Mouse (Mus musculus) midbrain, embryonic 13.5 days (tissue): Measurements from ENCODE around the gene Gm49337. TPM values are rescaled to one million over a fixed set of nuclear protein-coding genes. Genes with fewer than 3 reads are reported as not detected.
"Not testable (repeated sequence)": the region's sequence is repeated elsewhere in the genome, so short reads cannot be mapped to it uniquely, and the experiment has no call there.

ENCODE experiments used
- ATAC-seq: fragments of 200-750 bp; cut with Nextera tagmentation; 2 replicates; pipeline ENCODE4 v1.8.0; 2017; ENCODE audit warnings: mild to moderate bottlenecking, moderate TSS enrichment, moderate library complexity
- H3K27ac ChIP-seq: fragments of 300-500 bp; sonication (generic); 2 replicates; pipeline ENCODE4 v1.5.1; 2015; ENCODE audit warnings: inconsistent platforms, mild to moderate bottlenecking, moderate library complexity
- H3K27me3 ChIP-seq: fragments of 300-500 bp; sonication (generic); 2 replicates; pipeline ENCODE4 v1.6.1; 2015; ENCODE audit warnings: mild to moderate bottlenecking, inconsistent platforms
- H3K36me3 ChIP-seq: fragments of 300-500 bp; sonication (generic); 2 replicates; pipeline ENCODE4 v1.6.1; 2015; ENCODE audit warnings: mild to moderate bottlenecking, inconsistent platforms
- H3K4me1 ChIP-seq: fragments of 300-500 bp; sonication (generic); replicated peaks from 2 replicates; pipeline ENCODE4 v1.6.1; 2015; ENCODE audit warnings: inconsistent platforms
- H3K4me2 ChIP-seq: fragments of 300-500 bp; sonication (generic); replicated peaks from 2 replicates; pipeline ENCODE4 v1.6.1; 2015; ENCODE audit warnings: moderate library complexity, mild to moderate bottlenecking, inconsistent platforms
- H3K4me3 ChIP-seq: fragments of 300-500 bp; sonication (generic); replicated peaks from 2 replicates; pipeline ENCODE4 v1.5.1; 2015; ENCODE audit warnings: mild to moderate bottlenecking, inconsistent platforms
- H3K9ac ChIP-seq: fragments of 300-500 bp; sonication (generic); replicated peaks from 2 replicates; pipeline ENCODE4 v1.6.1; 2015; ENCODE audit warnings: mild to moderate bottlenecking, inconsistent platforms
- H3K9me3 ChIP-seq: fragments of 300-500 bp; sonication (generic); 2 replicates; pipeline ENCODE4 v1.6.1; 2016; ENCODE audit warnings: mild to moderate bottlenecking, inconsistent platforms
- WGBS: fragments of 180-500 bp; shearing (Covaris S2); methylation state at CpG from one replicate; pipeline ENCODE4 v1.1.7; 2015; 5-methylcytosine and 5-hydroxymethylcytosine counted together
- polyA plus RNA-seq: library from polyadenylated mRNA; unstranded; fragments of >200 nt; fragmentation: Nextera tagmentation; extraction: Ambion mirVana; gene quantifications from 2 replicates; pipeline ENCODE4 v1.2.1, GENCODE M21; 2015

The Gm49337 gene
- polyA plus RNA-seq, 1 experiment from 2014 or later: not detected

DNA sequence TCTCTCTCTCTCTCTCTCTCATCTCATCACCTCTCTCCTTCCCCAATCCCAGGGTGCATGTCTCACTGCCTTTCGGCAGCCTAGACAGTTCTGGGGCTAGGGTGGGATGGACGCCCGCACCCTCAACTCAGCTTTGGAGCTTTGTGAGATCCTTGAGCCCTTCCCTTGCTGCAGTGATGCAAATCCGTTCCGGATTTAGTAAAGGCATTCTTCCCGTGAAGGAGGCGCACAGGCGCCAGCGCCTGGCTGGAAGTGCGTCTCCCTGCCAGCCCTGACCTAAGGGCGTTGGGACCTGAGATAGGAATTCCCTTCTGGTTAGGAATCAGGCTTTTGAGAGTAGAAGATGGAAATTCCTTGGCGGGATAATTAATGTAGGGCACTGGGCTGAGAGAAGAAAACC, 9.6 kb downstream of the Gm49337 start:
- peak overlapping the region; percentile 55 for H3K9ac ChIP-seq

DNA sequence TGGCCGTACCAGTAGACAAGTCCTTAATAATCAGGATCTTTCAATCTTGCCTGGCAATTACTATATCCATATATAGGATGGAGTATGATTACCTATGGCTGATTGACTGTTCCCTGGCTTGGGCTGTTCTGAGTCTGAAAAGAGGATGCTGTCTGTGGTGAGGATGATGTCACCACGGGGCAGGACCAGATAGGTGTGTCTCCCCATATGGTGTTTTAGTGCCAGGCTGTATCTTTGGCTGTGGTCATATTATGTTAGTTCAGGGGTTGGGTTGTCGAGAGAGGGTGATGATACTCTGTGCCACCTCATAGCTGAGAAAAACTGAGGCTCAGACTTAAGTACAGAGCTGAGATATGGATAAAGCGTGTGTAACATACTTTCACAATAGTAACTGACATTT, 11.9 kb downstream of the Gm49337 start:
- Histone ChIP-seq H3K27me3 (peaks cover 5% of the 10 kb centered on the region; the same call in 1 of the 2 replicates), H3K4me2 (no peak overlapping the region), H3K9me3 (no peaks in the 10 kb centered on the region), H3K9ac (no peak overlapping the region), H3K4me3 (no peak overlapping the region), H3K4me1 (peaks cover 9% of the 10 kb centered on the region; the same call in 1 of the 2 replicates), H3K36me3 (no peaks in the 10 kb centered on the region), H3K27ac (no peak overlapping the region)
- 93% methylated on average over 4 of the region's 4 CpGs for WGBS
- ATAC-seq: no peak

More for the DNA sequence above, 9.6 kb downstream of the Gm49337 start:
- 0 out of 2 replicates have a peak overlapping the region, but pooled peaks have one; percentile 4 for H3K4me3 ChIP-seq
- WGBS: 2% methylated on average over 12 of the region's 12 CpGs
- peaks cover 5% of the 10 kb centered on the region; the same call in 1 of the 2 replicates for H3K27me3 ChIP-seq
- no peak for ATAC-seq
- H3K4me2 ChIP-seq: peak overlapping the region; percentile 45
- H3K4me1 ChIP-seq: peaks cover 9% of the 10 kb centered on the region; the same call in 1 of the 2 replicates
- no peak overlapping the region for H3K27ac ChIP-seq
- no peaks in the 10 kb centered on the region for H3K36me3 ChIP-seq
- H3K9me3 ChIP-seq: no peaks in the 10 kb centered on the region

DNA sequence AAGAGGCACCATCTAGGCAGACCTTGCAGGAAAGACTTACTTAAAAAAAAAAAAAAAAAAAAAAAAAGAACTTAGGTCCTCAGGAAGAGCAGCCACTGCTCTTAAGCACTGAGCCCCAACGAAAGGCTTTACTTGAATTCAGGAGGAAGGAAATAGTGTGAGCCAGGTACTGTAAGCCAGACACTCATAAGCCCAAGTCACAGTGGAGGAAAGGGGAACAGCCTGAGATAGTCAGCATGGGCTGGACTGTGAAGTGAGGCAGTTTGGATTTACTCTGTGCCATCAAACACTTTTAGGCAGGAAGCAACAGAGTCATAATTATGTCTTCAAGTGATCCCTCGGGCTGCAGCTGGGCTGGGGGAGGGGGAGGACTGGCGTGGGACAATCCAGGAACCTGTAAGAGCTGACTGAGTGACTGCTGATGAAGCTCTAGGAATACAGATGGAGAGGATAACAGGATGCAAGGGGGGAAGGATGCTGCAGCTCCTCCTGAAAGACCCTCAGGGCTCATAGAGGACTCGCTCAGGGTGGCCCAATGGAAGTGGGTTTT, 19.2 kb downstream of the Gm49337 start:
- Histone ChIP-seq H3K36me3 (no peaks in the 10 kb centered on the region), H3K27ac (no peak overlapping the region), H3K4me1 (no peaks in the 10 kb centered on the region), H3K4me2 (no peak overlapping the region), H3K27me3 (no peaks in the 10 kb centered on the region), H3K4me3 (no peak overlapping the region), H3K9ac (no peak overlapping the region), H3K9me3 (no peaks in the 10 kb centered on the region)
- ATAC-seq: no peak
- WGBS: 58% methylated on average over 4 of the region's 4 CpGs

DNA sequence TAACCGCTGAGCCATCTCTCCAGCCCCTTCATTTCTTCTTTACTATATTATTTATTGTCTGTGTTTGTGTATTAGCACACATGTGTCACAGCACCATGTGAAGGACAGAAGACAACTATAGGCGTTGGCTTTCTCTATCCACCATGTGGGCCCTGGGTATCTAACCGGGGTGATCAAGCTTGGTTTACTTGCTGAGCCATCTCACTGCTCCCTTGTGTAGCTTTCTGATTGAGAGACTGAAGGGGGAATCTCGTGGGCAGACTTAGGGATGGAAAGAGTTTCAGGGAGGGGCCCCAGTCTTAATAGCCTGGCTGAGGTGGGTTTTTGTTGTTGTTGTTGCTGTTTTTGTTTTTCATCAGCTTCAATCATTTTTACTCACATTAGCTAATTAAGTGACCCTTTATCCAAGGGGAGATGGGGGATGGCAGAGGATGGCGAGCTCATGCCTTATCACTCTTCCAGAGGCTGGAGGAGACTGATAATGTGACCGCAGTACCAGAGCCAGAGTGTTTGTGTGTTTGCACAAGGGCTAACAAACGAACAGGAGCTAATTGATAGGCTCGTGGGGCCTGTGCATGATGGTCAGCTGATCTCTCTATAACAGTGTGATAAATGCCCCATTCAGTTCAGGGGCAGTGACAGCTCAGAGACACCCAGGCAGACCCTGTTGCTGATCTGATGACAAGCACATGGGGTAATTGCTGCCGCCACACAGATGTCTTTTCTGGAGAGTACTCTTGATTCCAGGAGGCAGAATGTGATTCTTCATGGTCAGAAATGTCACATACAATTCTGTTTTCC, 20.6 kb downstream of the Gm49337 start:
- no peaks in the 10 kb centered on the region for H3K27me3 ChIP-seq
- no peaks in the 10 kb centered on the region for H3K4me1 ChIP-seq
- no peaks in the 10 kb centered on the region for H3K36me3 ChIP-seq
- no peak overlapping the region for H3K27ac ChIP-seq
- no peak overlapping the region for H3K4me3 ChIP-seq
- H3K9ac ChIP-seq: no peak overlapping the region
- ATAC-seq: no peak
- WGBS: 75% methylated on average over 9 of the region's 9 CpGs
- H3K4me2 ChIP-seq: no peak overlapping the region
- H3K9me3 ChIP-seq: no peaks in the 10 kb centered on the region

DNA sequence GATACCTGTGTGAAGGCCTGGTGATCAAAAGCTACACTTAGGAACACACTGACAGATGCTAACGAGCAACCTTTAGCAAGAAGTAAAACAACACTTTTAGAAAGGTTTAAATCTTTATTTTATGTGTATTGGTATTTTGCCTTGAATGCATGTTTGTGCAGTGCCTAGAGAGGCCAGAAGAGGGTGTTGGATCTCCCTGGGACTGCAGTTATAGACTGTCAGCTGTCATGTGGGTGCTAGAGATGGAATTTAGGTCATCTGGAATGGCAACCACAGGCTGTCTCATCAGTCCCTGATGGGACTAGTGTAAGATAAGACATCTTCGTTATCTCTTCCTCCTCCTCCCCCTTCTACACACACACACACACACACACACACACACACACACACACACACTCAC, 25.2 kb downstream of the Gm49337 start:
- no peaks in the 10 kb centered on the region for H3K4me1 ChIP-seq
- 73% methylated on average over 2 of the region's 2 CpGs for WGBS
- no peak overlapping the region for H3K4me3 ChIP-seq
- no peak for ATAC-seq
- no peak overlapping the region for H3K27ac ChIP-seq
- no peaks in the 10 kb centered on the region for H3K9me3 ChIP-seq
- no peak overlapping the region for H3K4me2 ChIP-seq
- H3K36me3 ChIP-seq: no peaks in the 10 kb centered on the region
- no peak overlapping the region for H3K9ac ChIP-seq
- H3K27me3 ChIP-seq: no peaks in the 10 kb centered on the region

DNA sequence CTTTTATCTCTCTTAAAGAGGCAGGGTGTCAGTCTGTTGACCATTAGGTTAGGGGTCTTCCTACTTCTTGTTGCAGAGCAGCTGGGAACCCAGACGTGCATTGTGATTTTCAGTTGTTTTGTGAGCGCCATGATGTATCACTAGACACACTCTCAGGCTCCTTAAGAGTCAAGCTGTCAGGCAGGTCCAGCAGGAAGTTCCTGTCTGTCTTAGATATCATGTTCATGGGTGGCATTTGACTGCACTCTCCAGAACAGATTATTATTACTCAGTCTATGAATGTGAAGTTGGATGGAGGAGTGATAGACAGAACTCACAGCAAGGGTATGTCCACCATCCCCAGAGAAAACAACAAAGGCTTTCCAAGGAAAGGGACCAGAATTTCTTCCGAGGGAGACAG, 31.2 kb downstream of the Gm49337 start:
- Histone ChIP-seq H3K9me3 (no peaks in the 10 kb centered on the region), H3K4me3 (no peak overlapping the region), H3K27ac (no peak overlapping the region), H3K36me3 (no peaks in the 10 kb centered on the region), H3K4me2 (no peak overlapping the region), H3K9ac (no peak overlapping the region), H3K4me1 (no peaks in the 10 kb centered on the region), H3K27me3 (no peaks in the 10 kb centered on the region)
- no peak for ATAC-seq
- WGBS: 76% methylated on average over 3 of the region's 3 CpGs

DNA sequence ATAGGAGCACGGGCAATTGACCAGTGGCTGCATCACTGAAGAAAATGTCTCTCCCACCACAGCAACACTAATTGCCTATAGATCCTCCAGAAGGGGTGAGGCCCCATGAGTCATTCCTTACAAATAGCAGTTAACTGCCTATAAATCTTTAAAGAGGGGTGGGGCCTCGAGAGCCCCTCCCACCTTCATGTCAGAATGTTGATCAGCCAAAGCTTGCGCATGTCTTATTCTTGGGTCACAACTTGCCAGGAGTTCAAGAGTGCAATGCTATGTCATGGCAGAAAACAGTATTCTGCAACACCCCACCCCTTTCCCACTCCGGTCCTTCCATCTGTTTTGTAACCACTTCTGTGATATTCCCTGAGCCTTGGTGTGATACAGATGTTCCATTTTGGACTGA, 33.3 kb downstream of the Gm49337 start:
- WGBS: 93% methylated on average over 4 of the region's 4 CpGs
- no peaks in the 10 kb centered on the region for H3K4me1 ChIP-seq
- H3K4me2 ChIP-seq: no peak overlapping the region
- no peak overlapping the region for H3K4me3 ChIP-seq
- ATAC-seq: no peak
- H3K36me3 ChIP-seq: no peaks in the 10 kb centered on the region
- H3K27ac ChIP-seq: no peak overlapping the region
- H3K9me3 ChIP-seq: no peaks in the 10 kb centered on the region
- no peak overlapping the region for H3K9ac ChIP-seq
- no peaks in the 10 kb centered on the region for H3K27me3 ChIP-seq

DNA sequence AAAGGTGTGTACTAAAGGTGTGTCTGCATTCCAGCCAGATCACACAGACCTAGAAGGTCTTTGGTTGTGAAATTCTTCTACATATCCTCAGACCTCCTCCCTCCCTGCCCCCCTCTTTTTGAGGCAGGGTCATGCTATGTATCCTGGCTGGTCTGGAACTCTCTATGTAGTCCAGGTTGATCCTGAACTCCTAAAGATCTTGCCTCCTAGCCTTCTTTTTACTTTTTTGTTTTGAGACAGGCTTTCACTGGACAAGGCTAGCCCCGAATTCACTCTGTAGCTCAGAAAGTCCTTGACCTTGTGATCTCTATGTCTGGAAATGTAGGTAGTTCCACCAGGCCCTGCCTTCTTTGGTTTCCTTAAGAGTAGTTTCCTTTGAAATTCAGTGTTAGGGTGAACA, 35.7 kb downstream of the Gm49337 start:
- no peak overlapping the region for H3K9ac ChIP-seq
- H3K27me3 ChIP-seq: no peaks in the 10 kb centered on the region
- no peak overlapping the region for H3K27ac ChIP-seq
- 82% methylated on average over 1 of the region's 1 CpGs for WGBS
- no peaks in the 10 kb centered on the region for H3K9me3 ChIP-seq
- H3K4me3 ChIP-seq: no peak overlapping the region
- H3K4me2 ChIP-seq: no peak overlapping the region
- H3K4me1 ChIP-seq: no peaks in the 10 kb centered on the region
- ATAC-seq: no peak
- H3K36me3 ChIP-seq: no peaks in the 10 kb centered on the region

DNA sequence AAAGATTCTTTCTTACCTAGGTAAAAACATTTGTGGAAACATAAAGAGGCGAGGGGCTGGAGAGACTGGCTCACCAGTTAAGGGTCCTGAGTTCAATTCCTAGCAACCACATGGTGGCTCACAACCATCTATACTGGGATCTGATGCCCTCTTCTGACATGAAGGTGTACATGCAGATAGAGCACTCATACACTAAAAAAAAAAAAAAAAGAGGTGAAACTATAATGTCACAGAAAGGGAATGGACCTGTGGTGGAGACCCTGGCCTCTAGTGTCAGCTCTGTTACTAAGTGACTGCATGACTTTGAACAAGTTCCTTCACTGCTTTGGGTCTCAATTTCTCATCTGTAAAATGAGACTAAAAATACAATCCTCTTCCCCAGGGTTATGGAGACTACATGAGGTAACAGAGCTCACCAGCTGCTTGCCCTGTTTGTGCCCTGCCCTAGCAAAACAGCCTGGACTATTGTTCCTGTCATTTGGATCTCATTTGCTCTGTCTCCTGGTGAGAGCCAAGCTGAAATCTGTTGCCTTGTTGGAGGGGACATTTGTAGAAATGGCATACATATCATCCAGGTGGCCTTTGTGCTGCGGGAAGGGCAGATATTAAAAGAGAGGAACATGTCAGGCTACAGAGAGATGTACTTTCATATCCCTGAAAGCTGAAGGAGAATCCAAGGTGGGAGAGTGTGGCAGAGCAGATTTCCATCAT, 42.9 kb downstream of the Gm49337 start:
- 93% methylated on average over 2 of the region's 2 CpGs for WGBS
- no peak for ATAC-seq

DNA sequence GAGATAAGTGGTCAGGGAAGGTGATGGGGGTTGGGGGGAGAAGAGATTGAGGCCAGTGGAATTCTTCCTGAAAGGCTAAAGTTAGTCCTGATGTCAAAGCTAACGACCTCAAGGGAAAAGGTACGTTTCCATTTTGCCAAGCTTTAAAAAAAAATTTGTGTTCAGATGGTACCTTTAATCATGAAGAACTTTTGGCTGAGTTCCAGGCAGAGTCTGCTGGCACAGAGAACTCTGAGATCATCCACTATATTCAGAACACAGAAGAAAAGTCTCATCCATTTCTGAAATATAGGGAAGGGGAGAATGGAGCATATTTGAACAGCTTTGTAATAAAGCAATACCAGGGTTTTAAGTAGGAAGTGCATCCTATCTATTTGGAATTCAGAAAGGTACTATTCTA, 43.9 kb downstream of the Gm49337 start:
- Histone ChIP-seq H3K4me3 (no peak overlapping the region), H3K9ac (no peak overlapping the region), H3K4me1 (peaks cover 9% of the 10 kb centered on the region), H3K27me3 (no peaks in the 10 kb centered on the region), H3K9me3 (no peaks in the 10 kb centered on the region), H3K27ac (no peak overlapping the region), H3K4me2 (no peak overlapping the region), H3K36me3 (no peaks in the 10 kb centered on the region)
- ATAC-seq: no peak
- WGBS: 68% methylated on average over 2 of the region's 2 CpGs

More for the DNA sequence above, 42.9 kb downstream of the Gm49337 start:
- no peak overlapping the region for H3K9ac ChIP-seq
- H3K4me1 ChIP-seq: peaks cover 9% of the 10 kb centered on the region
- no peak overlapping the region for H3K4me3 ChIP-seq
- no peak overlapping the region for H3K4me2 ChIP-seq
- H3K36me3 ChIP-seq: no peaks in the 10 kb centered on the region
- no peaks in the 10 kb centered on the region for H3K27me3 ChIP-seq
- no peaks in the 10 kb centered on the region for H3K9me3 ChIP-seq
- no peak overlapping the region for H3K27ac ChIP-seq

DNA sequence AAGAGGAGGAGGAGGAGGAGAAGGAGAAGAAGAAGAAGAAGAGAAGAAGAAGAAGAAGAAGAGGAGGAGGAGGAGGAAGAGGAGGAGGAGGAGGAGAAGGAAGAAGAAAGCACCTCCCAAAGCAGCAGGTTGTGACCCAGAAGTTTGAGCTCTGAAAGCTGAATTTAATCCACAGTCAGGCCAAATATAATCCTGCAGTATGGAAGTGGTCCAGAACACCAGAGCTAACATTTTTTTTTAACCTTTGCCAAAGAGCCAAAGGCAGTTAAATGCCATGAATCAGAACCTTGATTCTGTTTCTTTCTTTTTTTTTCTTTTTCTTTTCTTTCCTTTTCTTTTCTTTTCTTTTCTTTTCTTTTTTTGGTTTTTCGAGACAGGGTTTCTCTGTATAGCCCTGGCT, 44.5 kb downstream of the Gm49337 start:
- not testable (repeated sequence) for H3K9me3 ChIP-seq

DNA sequence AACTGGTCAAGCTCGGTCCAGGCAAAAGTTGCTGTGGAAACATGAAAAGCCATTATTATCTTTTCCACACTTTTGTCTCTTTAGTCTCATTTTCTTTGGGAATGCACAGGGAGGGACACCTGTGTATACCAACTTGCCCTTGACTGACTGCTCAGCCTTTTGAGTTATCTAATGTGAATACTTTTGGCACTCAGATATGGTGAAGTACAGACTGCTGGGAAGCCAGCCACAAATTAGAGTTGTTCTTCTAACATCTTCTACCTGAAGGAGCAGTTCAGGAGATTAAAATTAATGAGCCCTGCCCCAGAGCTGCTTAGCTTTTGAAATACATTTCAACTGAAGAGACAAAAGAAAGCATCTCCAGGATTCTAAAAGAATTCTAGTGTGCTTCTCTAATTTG, 45.9 kb downstream of the Gm49337 start:
- H3K9me3 ChIP-seq: no peaks in the 10 kb centered on the region
- ATAC-seq: no peak
- no peaks in the 10 kb centered on the region for H3K27me3 ChIP-seq
- no peak overlapping the region for H3K4me2 ChIP-seq
- H3K36me3 ChIP-seq: no peaks in the 10 kb centered on the region
- H3K27ac ChIP-seq: no peak overlapping the region
- H3K4me3 ChIP-seq: no peak overlapping the region
- H3K9ac ChIP-seq: no peak overlapping the region
- WGBS: 80% methylated on average over 1 of the region's 1 CpGs
- H3K4me1 ChIP-seq: peaks cover 9% of the 10 kb centered on the region

More for the DNA sequence above, 44.5 kb downstream of the Gm49337 start:
- not testable (repeated sequence) for H3K27me3 ChIP-seq, H3K9ac ChIP-seq, H3K27ac ChIP-seq, H3K4me2 ChIP-seq, H3K36me3 ChIP-seq, H3K4me3 ChIP-seq, ATAC-seq, H3K4me1 ChIP-seq
- WGBS: 75% methylated on average over 1 of the region's 1 CpGs
